Mouse (Mus musculus) CD4-positive, CD25-positive, alpha-beta regulatory T cell, adult 4 months (primary cell): ENCODE data around the gene Kcns3. TPM values are rescaled to one million over a fixed set of nuclear protein-coding genes. Genes with fewer than 3 reads are reported as not detected.
"Not testable (repeated sequence)": the region's sequence is repeated elsewhere in the genome, so short reads cannot be mapped to it uniquely, and the experiment has no call there.

Source experiments
- ATAC-seq: one replicate; pipeline ENCODE4 v1.8.0; 2017
- polyA plus RNA-seq, 2 experiments: library from polyadenylated mRNA; unstranded; fragments of 100-300 nt; shearing (Covaris generic); gene quantifications; one replicate each; pipeline ENCODE4 v1.2.1; 2017

The Kcns3 gene
- polyA plus RNA-seq, 2 experiments from 2014 or later: not detected

DNA sequence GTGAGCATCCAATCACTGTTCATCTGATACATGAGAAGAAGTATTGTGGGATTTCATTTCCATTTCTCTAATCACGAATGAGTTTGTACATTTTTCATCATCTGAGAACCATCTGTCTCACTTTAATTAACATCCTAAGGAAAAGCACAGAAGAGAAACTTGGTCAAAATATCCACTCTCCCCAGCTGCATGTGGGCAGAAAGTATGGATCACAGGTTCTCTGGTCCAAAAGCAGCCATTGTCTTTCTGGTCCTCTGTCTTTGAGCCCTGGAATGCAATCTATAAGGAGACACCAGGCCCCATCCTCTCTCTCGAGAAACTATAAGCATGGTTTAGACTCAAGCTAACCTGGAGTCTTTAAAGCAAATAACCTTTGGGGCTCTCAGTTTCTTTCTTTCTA is 79.8 kb downstream of the Kcns3 start:
- ATAC-seq: no peak

DNA sequence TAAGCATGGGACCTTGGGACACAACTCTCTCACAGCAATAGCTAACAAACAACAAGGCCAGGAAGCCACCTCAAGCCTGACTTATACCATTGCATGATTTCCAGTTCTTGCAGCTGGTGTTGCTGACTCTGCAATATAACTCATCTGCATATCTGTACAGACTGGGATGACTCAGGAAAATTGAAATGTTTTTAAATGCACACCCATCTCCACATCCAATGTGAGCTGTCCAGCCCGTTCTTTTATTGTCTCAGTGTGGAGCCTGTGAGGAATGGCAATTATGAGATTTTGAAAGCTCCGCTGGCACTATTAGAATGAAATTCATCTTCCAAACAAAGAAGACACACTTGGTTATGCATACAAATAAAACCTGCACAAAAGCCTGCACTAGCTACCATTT is 84.0 kb downstream of the Kcns3 start:
- ATAC-seq: no peak

DNA sequence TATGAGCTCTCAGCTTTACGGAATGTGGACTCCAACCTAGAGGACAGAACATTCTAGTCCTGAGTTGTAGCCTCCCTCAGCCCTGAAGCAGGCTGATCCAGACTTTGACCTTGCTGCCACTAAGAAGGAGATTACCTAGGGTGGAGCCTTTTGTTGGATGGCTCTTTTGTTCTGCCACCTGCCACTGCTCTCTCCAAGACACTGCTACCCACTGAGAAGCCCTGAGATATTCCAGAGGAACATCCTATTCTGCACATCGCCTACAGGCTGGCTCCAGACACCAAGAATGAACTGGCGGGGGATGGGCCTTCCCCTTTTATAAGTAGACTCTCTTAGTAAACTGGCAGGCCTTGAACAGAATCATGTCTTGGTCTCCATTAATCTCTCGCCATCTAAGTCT is 98.2 kb downstream of the Kcns3 start:
- ATAC-seq: not testable (repeated sequence)

DNA sequence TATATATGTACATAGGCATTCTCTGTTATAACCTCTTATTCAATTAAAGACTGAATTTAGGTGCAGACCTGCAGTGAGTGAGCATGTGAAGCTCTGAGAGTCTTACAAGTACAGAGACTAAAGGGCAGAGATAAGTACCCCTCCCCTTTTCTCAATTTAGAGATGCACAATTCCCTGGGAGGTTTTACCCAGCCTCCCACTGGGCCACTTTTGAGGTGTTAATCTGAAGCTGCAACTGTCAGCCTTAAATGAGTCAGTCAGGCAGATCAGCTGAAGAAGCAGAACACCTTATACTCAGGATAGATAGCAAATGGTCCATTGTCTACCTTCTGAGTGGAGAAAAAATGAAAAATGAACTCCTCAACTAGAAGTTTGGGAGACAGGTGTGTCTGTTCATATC is 109.0 kb downstream of the Kcns3 start:
- no peak for ATAC-seq

Other genes starting within 250 kb of the Kcns3 start
- gene Msgn1, start 57.9 kb upstream of the Kcns3 start, polyA plus RNA-seq: under 1 TPM in 1 of 2 experiments, not detected in 1; 0.73 TPM
- 1 to 10 TPM; 1.2 to 1.5 TPM for gene Gen1, start 114.7 kb upstream of the Kcns3 start, polyA plus RNA-seq
- 100 to 1,000 TPM; 119 to 222 TPM for gene Smc6, start 114.8 kb upstream of the Kcns3 start, polyA plus RNA-seq